Mouse (Mus musculus) urinary bladder, postnatal 25 days (tissue): Measurements from ENCODE around the gene Gabpb2.

Source experiments
- DNase-seq: peaks from one replicate; pipeline ENCODE4 v3.0.0; 2022; ENCODE audit warnings: low spot score

Gene Gabpb2

DNA sequence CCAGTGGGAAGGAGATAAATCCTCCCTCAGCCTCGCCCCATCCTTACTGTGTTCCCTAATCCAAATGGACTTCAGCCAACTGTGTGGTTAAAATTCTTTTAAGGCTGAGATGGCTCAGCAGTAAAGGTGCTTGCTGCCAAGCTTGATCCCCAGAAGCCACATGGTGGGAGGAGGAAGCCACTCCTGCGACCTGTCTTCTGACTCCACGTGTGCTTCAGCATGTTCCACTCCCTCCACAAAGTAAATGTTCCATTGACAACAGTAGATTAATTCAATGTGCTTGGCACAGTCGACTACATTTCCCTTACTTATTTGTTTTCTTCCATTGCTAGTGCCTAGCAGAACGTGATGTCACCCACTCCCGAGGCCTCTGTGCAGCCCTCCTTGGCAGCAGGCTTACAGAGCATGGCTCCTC, 23.0 kb downstream of the Gabpb2 start:
- no peak for DNase-seq

DNA sequence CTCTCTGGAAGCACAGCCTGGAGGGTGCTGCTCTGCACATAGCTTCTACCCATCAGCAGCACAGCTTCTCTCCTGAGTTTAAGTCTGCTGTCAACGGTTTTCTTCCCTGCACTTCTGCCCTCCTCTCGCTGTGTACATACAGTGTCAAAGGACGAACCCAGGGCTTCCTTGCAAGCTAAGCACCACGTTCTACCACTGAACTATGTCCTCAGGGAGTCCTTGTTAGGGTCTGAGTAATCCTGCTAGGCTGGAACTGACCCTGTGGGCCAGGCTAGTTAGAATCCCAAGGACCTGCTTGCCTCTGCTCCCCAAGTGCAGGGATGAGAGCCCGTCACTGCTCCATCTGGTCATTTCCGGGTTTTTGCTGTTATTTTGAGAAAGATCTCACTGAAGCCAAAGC, 30.8 kb downstream of the Gabpb2 start:
- DNase-seq = no peak

DNA sequence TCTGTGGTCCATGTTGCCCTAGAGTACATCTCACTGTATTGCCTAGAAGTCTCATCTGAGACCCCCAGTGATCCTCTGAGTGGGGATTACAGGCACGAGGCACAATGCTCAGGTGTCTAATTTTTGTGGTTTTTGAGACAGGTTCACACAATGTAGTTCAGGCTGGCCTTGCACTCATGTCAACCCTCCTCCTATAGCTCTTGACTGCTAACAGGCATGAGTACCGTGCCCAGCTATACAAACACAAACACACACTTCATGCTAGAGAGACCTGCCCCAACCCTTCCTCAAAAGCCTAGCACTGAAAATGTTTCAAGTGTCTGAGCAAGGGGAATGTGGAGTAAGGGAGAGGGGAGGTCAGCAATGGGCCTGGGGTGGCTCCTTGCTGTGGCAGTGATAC, 31.6 kb downstream of the Gabpb2 start:
- no peak for DNase-seq

DNA sequence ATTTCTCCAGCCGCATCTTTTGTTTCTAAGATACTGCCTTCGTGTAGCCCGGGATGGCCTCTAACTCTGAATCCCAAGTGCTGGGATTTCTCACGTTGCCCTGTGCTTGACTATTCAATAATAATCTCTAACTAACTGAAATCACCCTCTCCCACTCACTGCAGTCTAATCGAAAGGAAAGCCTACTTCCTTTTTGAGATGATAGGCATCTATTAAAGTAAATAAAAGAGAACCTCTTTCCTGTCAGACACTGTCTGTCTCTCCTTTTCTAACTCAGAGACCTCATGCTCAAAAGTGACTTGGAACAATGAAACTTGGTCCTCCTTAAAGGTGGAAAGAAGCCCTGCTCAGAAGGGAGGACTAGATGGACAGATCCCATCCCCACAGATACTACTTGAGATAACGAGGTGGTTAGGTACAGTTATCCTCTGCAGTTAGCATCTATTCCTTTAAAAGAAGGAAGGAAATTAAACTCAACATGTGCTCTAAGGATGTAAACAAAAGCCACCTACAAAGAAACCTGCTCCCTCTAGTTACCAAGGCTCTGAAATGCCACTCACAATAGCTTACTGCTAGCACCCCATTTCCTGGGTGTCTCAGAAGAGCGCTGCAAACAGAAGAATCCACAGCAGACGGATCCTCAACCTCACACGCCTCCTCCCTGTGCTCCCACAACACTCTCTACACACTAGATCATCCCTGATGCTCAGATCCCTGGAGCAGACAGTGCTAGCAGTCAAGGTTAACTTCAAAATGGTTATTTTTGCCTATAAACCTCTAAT, 32.7 kb downstream of the Gabpb2 start:
- DNase-seq = no peak

DNA sequence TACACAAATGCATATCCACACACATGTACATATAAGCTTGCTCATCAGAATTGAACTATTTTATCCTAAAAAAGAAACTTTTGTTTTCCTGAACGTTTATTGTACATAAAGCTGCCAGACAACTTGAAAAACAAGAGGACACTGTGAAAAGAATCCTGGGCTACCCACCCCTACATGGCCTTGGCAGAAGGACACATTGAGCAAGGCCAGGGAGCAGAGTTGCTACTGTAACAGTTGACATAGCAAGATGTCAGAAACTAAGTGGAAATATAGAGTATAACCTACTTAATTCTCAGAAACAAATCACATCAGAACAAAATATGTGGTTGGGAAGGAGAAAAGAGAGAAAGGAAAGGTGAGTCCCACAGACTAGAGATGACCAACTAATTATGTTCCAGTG, 35.9 kb downstream of the Gabpb2 start:
- DNase-seq = no peak

DNA sequence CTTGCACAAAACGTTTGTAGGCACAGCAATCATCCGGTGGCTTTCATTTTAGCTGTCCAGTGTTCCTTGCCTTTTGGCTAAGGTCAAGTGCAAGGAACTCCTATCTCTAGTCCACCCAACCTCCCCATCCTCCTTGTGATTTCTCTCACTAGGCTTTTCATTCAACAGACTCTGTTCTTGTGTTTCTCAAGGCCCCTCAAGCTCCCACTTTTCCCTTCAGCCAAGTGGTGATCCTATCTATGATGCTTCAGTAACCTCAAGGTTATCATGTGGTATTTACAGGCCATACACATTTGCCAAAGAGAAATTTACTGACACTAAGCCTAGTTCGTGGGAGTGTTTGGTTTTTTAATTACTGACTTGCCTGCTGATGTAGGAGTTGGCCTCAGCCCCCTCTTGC, 37.8 kb downstream of the Gabpb2 start:
- DNase-seq = no peak

DNA sequence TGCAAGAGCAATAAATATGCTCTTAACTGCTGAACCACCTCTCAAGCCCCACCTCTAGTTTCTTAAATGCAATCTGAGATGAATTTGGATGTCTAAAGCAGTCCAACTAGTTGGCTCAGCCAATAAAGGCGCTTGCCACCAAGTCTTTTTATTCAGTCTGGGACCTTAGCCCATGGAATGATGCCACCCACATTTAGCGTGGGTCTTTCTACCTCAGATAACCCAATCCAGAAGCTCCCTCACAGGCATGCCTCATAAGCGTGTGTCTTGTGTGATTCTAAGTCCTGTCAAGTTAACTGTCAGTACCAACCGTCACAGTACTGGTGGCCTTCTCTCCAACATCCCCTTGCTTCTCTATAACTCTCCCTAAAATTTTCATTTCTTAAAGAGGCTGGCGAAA, 38.8 kb downstream of the Gabpb2 start:
- DNase-seq = no peak

DNA sequence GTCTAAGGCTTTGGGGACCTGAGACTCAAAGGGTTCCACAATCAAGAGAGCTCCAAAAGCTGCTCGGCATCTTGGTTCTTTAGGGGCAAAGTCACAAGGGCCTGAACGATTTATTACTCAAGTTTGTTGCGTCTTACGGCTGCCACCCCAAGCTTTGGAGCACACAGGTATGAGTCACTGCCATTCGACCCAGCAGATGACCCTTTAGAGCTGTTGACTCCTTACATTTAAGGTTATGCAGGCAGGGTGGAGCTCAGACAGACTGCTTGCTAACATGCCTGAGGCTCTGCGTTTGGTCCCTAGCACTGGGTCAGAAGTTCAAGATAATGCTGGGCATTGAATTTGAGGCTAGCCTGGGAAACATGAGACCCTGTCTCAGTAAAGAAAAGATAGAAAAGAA, 40.1 kb downstream of the Gabpb2 start:
- no peak for DNase-seq

DNA sequence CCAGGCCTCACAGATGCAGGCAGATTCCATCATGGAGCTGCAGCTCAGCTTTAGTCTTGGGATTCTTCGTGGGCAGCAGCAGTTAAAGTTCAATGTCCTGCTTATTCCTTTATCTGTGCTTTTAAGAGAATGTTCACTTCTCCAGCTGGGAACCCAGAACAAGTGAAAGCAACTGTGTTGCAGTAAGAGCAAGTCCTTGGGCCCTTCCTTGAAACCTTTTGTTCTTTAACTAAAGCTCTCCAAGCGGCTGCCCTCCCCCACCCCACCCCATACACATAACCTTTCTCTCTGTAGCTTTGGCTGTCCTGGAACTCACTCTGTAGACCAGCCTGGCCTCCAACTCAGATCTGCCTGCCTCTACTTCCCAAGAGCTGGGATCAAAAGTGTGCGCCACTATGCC, 41.2 kb downstream of the Gabpb2 start:
- no peak for DNase-seq

DNA sequence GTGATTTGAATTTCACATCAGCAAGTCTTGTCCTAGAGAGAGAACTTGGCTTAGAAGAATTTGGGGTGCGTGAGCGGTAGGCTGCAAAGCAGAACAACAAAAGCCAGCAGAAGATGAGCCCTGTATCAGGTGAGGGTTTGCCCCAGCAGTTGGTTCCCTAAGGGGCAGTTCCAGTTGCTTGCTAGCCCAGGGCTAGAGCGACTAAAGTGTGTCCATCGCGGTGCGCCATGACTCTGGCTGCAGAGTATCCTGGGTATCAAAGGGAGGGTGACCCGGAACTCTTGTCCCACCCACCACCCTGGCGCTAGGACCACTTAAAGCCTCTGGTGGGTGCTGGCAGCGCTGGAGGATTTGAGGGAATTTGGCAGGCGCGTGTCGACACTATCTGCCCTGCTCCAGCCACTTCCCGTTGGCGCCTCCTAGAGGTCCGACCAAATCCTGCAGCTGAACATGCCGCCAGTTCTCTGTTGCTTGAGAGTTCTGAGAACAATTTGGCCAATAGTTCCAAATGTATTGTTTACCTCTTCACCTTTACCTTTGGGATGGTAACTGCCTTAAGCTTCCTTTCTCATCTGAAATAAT, 43.6 kb downstream of the Gabpb2 start:
- peak; percentile 86 for DNase-seq

DNA sequence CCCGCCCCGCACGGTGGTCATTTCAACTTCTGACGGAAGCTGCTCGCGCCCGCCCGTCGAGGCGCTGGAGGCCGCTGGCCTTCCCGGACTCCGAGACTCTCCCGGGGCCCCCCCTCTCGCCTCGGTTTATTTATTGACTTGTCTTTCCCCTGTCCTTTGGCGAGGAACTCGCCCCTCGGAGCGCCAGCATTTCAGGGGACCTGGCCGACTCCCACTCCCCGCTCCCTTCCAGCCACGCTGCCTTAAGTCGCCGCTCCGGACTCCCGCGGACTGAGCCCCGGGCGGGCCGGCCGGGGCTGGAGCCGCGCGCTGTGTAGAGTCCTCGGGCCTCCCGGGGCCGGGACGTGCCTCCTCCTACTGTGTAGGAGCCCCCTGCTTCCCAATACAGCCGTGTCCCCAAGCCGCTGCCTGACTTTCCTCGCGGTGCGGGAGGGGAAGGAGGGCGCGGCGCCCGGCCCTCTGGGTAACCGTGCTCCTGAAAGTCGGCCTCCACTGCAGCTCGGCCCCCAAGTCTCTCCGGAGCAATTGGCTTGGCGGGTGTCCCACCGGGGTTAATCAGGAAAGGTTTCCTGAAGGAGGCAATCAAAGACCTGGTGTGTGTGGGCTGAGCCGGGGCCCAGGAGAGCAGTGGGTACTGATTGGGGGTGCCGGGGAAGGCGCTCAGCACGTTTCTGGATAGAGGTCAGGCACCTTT, 44.3 kb downstream of the Gabpb2 start:
- peak; percentile 15 for DNase-seq

DNA sequence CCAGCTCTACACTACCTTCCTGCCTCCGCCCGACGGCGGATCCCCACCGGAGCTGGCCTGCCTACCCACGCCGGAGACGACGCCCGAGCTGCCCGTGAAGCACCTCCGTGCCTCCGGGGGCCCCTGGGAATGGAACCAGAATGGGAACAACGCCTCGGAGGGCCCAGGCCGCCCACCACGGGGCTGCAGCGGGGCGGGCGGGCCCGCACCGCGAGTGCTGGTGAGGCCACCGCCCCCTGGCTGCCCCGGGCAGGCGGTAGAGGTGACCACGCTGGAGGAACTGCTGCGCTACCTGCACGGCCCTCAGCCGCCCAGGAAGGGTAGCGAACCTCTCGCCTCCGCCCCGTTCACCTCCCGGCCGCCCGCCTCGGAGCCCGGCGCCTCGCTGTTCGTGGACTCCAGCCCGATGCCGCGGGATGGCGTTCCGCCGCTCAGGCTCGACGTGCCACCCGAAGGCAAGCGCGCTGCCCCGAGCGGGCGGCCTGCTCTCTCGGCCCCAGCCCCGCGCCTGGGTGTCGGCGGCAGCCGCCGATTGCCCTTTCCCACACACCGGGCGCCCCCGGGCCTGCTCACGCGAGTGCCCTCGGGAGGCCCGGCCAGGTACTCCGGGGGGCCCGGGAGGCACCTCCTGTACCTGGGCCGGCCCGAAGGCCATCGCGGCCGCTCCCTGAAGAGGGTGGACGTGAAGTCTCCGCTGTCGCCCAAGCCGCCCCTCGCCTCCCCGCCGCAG, 45.0 kb downstream of the Gabpb2 start:
- DNase-seq = peak; percentile 8

DNA sequence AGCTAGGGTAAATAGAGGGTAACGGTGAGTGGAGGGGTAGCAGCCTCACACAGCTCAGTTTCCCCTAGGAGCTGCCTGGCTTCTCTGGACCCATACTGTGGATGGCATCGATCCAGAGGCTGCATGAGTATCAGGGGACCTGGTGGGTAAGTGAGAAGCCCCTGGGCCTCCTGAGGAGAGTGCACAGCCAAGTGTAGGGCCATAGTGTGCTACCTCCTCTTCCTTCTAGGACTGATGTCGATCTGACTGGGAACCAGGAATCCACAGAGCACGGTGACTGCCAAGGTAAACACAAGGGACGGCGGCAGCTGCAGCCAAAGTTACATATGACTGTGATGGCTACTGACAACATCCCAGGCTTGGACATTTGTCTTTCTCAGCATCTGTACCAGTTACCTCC, 46.6 kb downstream of the Gabpb2 start:
- no peak for DNase-seq

DNA sequence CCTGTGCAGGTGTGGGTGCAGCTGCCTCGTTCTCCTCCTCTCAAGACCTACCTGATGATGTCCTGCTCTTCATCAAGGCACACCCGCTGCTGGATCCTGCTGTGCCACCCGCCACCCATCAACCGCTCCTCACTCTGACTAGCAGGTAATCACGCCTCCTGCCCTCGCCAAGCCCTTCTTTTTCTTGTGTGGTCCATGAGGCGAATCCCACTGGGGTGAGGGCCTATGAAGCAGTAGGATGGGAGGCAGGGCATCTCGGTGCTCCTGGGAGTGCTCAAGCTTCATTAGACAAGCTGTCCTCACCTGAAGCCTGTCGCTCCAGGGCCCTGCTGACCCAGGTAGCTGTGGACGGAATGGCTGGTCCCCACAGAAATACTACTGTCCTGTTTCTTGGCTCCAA, 47.7 kb downstream of the Gabpb2 start:
- no peak for DNase-seq

DNA sequence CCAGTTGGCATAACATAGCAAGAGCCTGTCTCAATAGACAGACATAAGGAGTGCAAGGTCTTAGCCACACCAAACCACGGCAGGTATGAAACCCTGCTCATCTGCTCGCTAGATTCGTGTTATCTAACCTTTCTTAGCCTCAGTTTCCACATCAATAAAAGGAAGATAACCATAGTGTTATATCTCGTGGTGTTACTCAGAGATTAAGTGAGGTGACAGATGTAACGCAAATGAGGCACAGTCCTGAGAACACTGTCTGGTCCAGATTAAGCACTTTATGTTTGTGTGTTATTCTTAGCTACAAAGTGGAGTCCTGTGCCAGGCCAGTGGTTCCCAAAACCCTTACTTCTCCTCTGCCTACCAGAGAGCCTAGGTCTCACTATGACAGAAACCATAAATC, 52.9 kb downstream of the Gabpb2 start:
- no peak for DNase-seq

DNA sequence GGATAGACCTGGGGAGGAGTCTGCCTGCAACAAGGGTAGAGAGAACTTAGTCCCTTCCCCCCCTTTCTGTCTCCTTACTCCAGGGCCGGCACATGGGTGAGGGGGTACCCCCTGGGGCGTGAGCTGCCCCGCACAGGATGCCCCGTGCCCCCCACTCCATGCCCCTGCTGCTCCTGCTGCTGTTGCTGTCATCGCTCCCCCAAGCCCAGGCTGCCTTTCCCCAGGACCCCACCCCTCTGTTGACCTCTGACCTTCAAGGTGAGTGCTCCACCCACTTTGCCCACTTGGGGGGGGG, 53.5 kb downstream of the Gabpb2 start:
- DNase-seq = no peak

DNA sequence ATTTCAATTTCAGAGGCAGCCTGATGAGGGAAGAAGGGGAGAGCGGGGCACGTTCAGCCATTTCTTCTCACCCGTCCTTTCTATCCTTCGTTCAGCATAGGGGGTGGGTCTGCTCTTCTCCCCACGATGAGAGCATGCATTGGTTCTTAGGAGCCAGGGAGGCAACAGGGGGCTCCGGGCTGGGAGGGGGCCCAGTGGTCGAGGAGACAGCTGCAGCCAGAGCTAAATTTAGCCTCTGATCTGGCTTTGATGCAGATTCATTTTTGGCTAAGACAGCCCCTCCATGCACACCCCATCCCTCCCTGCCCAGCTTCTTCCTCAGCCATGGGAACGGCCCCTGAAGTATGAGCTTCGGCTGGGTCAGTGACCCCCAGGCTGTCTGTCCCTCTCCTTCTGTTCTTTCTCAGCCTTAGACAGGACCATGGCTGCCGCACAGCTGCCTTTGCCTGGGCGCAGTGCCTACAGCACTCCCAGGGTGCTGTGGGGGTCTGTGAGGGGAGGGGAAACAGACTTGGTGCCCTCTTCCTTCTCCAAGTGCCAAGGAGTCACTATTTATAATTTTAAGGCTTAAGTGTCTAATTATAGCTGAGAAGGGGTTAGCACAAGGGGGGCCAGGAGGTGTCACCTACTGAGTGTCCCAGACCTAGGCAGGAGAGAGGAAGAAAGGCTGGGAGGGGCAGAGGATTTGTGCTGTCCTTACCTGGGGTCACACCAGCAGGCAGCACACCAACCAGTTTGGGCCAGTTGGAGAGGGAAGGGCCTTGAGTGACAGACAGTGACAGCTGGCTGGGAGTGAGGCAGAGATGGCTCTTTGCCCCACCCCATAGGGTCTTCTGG, 54.1 kb downstream of the Gabpb2 start:
- no peak for DNase-seq

DNA sequence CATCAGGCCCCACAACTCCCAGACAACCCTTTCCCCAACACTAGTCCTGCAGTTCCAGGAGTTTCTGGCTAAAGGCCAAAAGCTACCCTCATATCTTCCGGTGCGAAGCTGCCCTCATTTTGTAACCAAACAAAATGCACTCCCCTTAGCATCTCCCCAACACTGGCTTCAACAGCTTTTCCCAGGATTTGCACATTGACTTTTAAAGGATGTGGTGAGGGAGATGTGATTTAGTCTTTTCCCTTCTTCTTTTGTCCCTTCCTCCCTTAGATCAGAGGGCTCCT, 55.4 kb downstream of the Gabpb2 start:
- DNase-seq = no peak

DNA sequence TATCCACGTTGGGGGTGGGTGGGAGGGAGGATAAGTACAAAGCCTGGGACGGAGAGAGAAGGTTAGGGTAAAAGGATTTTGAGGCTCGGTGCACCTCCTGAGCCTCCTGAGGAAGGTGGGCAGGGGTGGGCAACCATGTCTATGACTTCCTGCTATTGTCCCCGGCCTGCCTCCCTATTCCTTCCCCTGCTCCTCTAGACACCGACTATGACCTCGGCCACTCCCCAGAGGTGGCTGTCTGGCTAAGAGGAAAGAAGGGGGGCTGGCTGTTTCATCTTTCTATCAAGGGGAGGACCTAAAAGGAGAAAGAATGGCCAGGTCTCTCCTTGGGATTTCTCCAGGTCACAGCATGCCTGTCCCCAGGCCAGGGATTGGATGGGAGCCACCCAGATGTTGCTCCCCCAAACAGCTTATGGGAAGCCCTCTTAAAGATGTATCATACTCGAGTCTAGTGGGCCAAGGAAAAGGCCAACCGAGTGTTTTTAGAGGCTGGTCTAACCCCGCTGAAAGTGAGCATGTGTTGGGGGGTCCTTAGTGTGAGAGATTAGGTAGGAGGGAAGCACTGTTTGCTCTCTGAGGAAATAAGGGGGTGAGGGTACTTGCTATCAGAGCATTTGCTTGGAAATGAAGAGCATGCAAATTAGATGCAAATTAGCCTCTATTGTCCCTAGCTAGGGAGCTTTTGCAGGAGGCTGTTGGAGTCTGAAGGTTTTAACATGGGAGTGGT, 55.9 kb downstream of the Gabpb2 start:
- DNase-seq = no peak

DNA sequence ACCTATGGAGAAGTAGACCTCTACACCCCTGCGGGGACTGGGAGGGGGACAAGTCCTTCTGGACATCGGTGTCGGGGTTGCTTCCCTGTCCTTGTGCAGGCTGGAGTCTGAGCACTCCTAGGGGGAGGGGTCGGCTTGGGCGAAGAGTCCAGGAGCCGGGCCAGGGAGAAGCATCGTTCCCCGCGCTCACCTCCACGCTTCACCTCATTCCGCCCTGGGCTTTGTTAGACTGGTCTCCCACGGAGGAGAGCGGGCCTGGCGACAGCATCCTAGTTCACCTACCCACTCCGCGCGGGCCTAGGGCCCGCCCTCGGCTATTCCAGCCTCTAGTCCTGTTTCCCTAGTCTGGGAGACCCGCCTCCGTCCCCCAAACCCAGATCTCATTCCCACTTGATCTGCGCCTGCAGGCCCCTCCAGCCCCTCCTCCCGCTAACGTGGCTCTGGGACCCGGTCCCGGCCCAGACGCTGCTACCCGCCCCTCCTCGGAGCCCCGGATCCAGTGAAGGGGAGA, 56.6 kb downstream of the Gabpb2 start:
- no peak for DNase-seq
